Mouse (Mus musculus): ENCODE results near the gene Tnfsf9. TPM values are rescaled to one million over a fixed set of nuclear protein-coding genes. Genes with fewer than 3 reads are reported as not detected.
A peak's percentile ranks its signal among the peaks of the same experiment; 100 is the strongest.

Tnfsf9 gene
- polyA plus RNA-seq, 1 experiment from 2014 or later, result 6.0 TPM

GRCm38 (mm10) chr17:57063031-57063430, 42.1 kb upstream of the Tnfsf9 start:
- H3K27ac ChIP-seq (ENCODE audit: low read length), result peak overlapping the region; percentile 92; the same call in 1 of the 2 replicates
- 8% methylated on average over 8 of the region's 8 CpGs for WGBS

GRCm38 (mm10) chr17:57066908-57067307, 38.2 kb upstream of the Tnfsf9 start:
- no peak for ATAC-seq
- H3K27ac ChIP-seq (ENCODE audit: low read length), result no peak overlapping the region
- no peak overlapping the region for H3K4me2 ChIP-seq (ENCODE audit: low read depth, low read length)
- H3K4me1 ChIP-seq (ENCODE audit: control insufficient read depth, insufficient read depth, low read length), result 0 out of 2 replicates have a peak, but pooled peaks cover 11% of the 10 kb centered on the region
- H3K9me3 ChIP-seq (ENCODE audit: control insufficient read depth, low read length), result no peaks in the 10 kb centered on the region
- peaks cover 12% of the 10 kb centered on the region for H3K27me3 ChIP-seq (replicated peaks; ENCODE audit: control insufficient read depth, insufficient read depth, low read length)
- 62% methylated on average over 5 of the region's 5 CpGs for WGBS
- H3K4me3 ChIP-seq (ENCODE audit: low read length), result no peak overlapping the region
- H3K36me3 ChIP-seq (ENCODE audit: control insufficient read depth, insufficient read depth, low read length), result peaks cover 4% of the 10 kb centered on the region; the same call in 1 of the 2 replicates
- no peak overlapping the region for H3K9ac ChIP-seq (ENCODE audit: low read depth, low read length)

More at GRCm38 (mm10) chr17:57063031-57063430, 42.1 kb upstream of the Tnfsf9 start:
- no peak for ATAC-seq
- Histone ChIP-seq H3K36me3 (ENCODE audit: control insufficient read depth, insufficient read depth, low read length) (peaks cover 4% of the 10 kb centered on the region; the same call in 1 of the 2 replicates), H3K4me3 (ENCODE audit: low read length) (peak overlapping the region; percentile 60), H3K4me1 (ENCODE audit: control insufficient read depth, insufficient read depth, low read length) (peaks cover 23% of the 10 kb centered on the region), H3K9me3 (ENCODE audit: control insufficient read depth, low read length) (no peaks in the 10 kb centered on the region), H3K27me3 (replicated peaks; ENCODE audit: control insufficient read depth, insufficient read depth, low read length) (peaks cover 19% of the 10 kb centered on the region), H3K4me2 (ENCODE audit: low read depth, low read length) (peak overlapping the region; percentile 94), H3K9ac (ENCODE audit: low read depth, low read length) (peak overlapping the region; percentile 71)

GRCm38 (mm10) chr17:57070272-57070671, 34.9 kb upstream of the Tnfsf9 start:
- Histone ChIP-seq H3K4me3 (ENCODE audit: low read length) (0 out of 2 replicates have a peak overlapping the region, but pooled peaks have one; percentile 1), H3K9ac (ENCODE audit: low read depth, low read length) (no peak overlapping the region)

GRCm38 (mm10) chr17:57070699-57071098, 34.4 kb upstream of the Tnfsf9 start:
- 0 out of 2 replicates have a peak, but pooled peaks cover 7% of the 10 kb centered on the region for H3K4me1 ChIP-seq (ENCODE audit: control insufficient read depth, insufficient read depth, low read length)
- H3K4me2 ChIP-seq (ENCODE audit: low read depth, low read length), result peak overlapping the region; percentile 33
- no peak overlapping the region for H3K27ac ChIP-seq (ENCODE audit: low read length)
- no peaks in the 10 kb centered on the region for H3K9me3 ChIP-seq (ENCODE audit: control insufficient read depth, low read length)
- no peak overlapping the region for H3K9ac ChIP-seq (ENCODE audit: low read depth, low read length)
- 2% methylated on average over 10 of the region's 11 CpGs for WGBS
- H3K36me3 ChIP-seq (ENCODE audit: control insufficient read depth, insufficient read depth, low read length), result no peaks in the 10 kb centered on the region
- no peaks in the 10 kb centered on the region for H3K27me3 ChIP-seq (replicated peaks; ENCODE audit: control insufficient read depth, insufficient read depth, low read length)
- 0 out of 2 replicates have a peak overlapping the region, but pooled peaks have one; percentile 1 for H3K4me3 ChIP-seq (ENCODE audit: low read length)
- peak; percentile 79 for ATAC-seq

More at GRCm38 (mm10) chr17:57070272-57070671, 34.9 kb upstream of the Tnfsf9 start:
- Histone ChIP-seq H3K27ac (ENCODE audit: low read length) (no peak overlapping the region), H3K36me3 (ENCODE audit: control insufficient read depth, insufficient read depth, low read length) (no peaks in the 10 kb centered on the region), H3K4me1 (ENCODE audit: control insufficient read depth, insufficient read depth, low read length) (0 out of 2 replicates have a peak, but pooled peaks cover 7% of the 10 kb centered on the region), H3K27me3 (replicated peaks; ENCODE audit: control insufficient read depth, insufficient read depth, low read length) (no peaks in the 10 kb centered on the region), H3K9me3 (ENCODE audit: control insufficient read depth, low read length) (no peaks in the 10 kb centered on the region), H3K4me2 (ENCODE audit: low read depth, low read length) (peak overlapping the region; percentile 33)
- 14% methylated on average over 9 of the region's 9 CpGs for WGBS
- ATAC-seq, result peak; percentile 40

- H3K4me3 ChIP-seq (ENCODE audit: low read length), result no peak overlapping the region
- no peaks in the 10 kb centered on the region; the same call in 1 of the 2 replicates for H3K36me3 ChIP-seq (ENCODE audit: control insufficient read depth, insufficient read depth, low read length)
- WGBS, result 42% methylated on average over 3 of the region's 3 CpGs
- no peaks in the 10 kb centered on the region for H3K9me3 ChIP-seq (ENCODE audit: control insufficient read depth, low read length)
- 0 out of 2 replicates have a peak, but pooled peaks cover 6% of the 10 kb centered on the region for H3K4me1 ChIP-seq (ENCODE audit: control insufficient read depth, insufficient read depth, low read length)
- no peak overlapping the region for H3K27ac ChIP-seq (ENCODE audit: low read length)
- peak; percentile 37; the same call in 1 of the 2 replicates for ATAC-seq
- no peak overlapping the region for H3K9ac ChIP-seq (ENCODE audit: low read depth, low read length)
- H3K4me2 ChIP-seq (ENCODE audit: low read depth, low read length), result no peak overlapping the region
- no peaks in the 10 kb centered on the region for H3K27me3 ChIP-seq (replicated peaks; ENCODE audit: control insufficient read depth, insufficient read depth, low read length)
Measured at GRCm38 (mm10) chr17:57076916-57077315, 28.2 kb upstream of the Tnfsf9 start.

- 0 out of 2 replicates have a peak, but pooled peaks cover 6% of the 10 kb centered on the region for H3K4me1 ChIP-seq (ENCODE audit: control insufficient read depth, insufficient read depth, low read length)
- 0 out of 2 replicates have a peak within 1 kb of the TSS, but pooled peaks have one; percentile 5 for H3K27ac ChIP-seq (ENCODE audit: low read length)
- WGBS, result 43% methylated on average over 6 of the region's 6 CpGs
- H3K9ac ChIP-seq (ENCODE audit: low read depth, low read length), result peak within 1 kb of the TSS; percentile 38
- peak; percentile 14; the same call in 1 of the 2 replicates for ATAC-seq
- no peaks in the 10 kb centered on the region for H3K9me3 ChIP-seq (ENCODE audit: control insufficient read depth, low read length)
- no peak within 1 kb of the TSS for H3K4me3 ChIP-seq (ENCODE audit: low read length)
- no peaks in the 10 kb centered on the region; the same call in 1 of the 2 replicates for H3K36me3 ChIP-seq (ENCODE audit: control insufficient read depth, insufficient read depth, low read length)
- H3K4me2 ChIP-seq (ENCODE audit: low read depth, low read length), result no peak within 1 kb of the TSS
- H3K27me3 ChIP-seq (replicated peaks; ENCODE audit: control insufficient read depth, insufficient read depth, low read length), result no peaks in the 10 kb centered on the region
Measured at GRCm38 (mm10) chr17:57078336-57078735, 26.8 kb upstream of the Tnfsf9 start, which contains the start of gene Dennd1c. Gene Dennd1c, minus strand, starts transcription at chr17:57078514.

- Histone ChIP-seq H3K4me3 (ENCODE audit: low read length) (no peak overlapping the region), H3K4me2 (ENCODE audit: low read depth, low read length) (no peak overlapping the region), H3K9ac (ENCODE audit: low read depth, low read length) (no peak overlapping the region), H3K27ac (ENCODE audit: low read length) (no peak overlapping the region), H3K9me3 (ENCODE audit: control insufficient read depth, low read length) (no peaks in the 10 kb centered on the region), H3K36me3 (ENCODE audit: control insufficient read depth, insufficient read depth, low read length) (no peaks in the 10 kb centered on the region; the same call in 1 of the 2 replicates), H3K27me3 (replicated peaks; ENCODE audit: control insufficient read depth, insufficient read depth, low read length) (no peaks in the 10 kb centered on the region), H3K4me1 (ENCODE audit: control insufficient read depth, insufficient read depth, low read length) (0 out of 2 replicates have a peak, but pooled peaks cover 6% of the 10 kb centered on the region)
- ATAC-seq, result peak; percentile 23; the same call in 1 of the 2 replicates
- WGBS, result 54% methylated on average over 3 of the region's 3 CpGs
Measured at GRCm38 (mm10) chr17:57079919-57080318, 25.2 kb upstream of the Tnfsf9 start.

GRCm38 (mm10) chr17:57081234-57081842, 23.8 kb upstream of the Tnfsf9 start:
- Histone ChIP-seq H3K9ac (ENCODE audit: low read depth, low read length) (no peak overlapping the region), H3K27me3 (replicated peaks; ENCODE audit: control insufficient read depth, insufficient read depth, low read length) (no peaks in the 10 kb centered on the region), H3K27ac (ENCODE audit: low read length) (no peak overlapping the region), H3K4me2 (ENCODE audit: low read depth, low read length) (no peak overlapping the region), H3K36me3 (ENCODE audit: control insufficient read depth, insufficient read depth, low read length) (no peaks in the 10 kb centered on the region; the same call in 1 of the 2 replicates), H3K4me1 (ENCODE audit: control insufficient read depth, insufficient read depth, low read length) (0 out of 2 replicates have a peak, but pooled peaks cover 6% of the 10 kb centered on the region), H3K9me3 (ENCODE audit: control insufficient read depth, low read length) (no peaks in the 10 kb centered on the region), H3K4me3 (ENCODE audit: low read length) (no peak overlapping the region)
- no peak for ATAC-seq
- WGBS, result 93% methylated on average over 31 of the region's 31 CpGs

GRCm38 (mm10) chr17:57082481-57082880, 22.6 kb upstream of the Tnfsf9 start:
- Histone ChIP-seq H3K9me3 (ENCODE audit: control insufficient read depth, low read length) (no peaks in the 10 kb centered on the region), H3K27me3 (replicated peaks; ENCODE audit: control insufficient read depth, insufficient read depth, low read length) (no peaks in the 10 kb centered on the region), H3K4me1 (ENCODE audit: control insufficient read depth, insufficient read depth, low read length) (peaks cover 11% of the 10 kb centered on the region), H3K36me3 (ENCODE audit: control insufficient read depth, insufficient read depth, low read length) (no peaks in the 10 kb centered on the region; the same call in 1 of the 2 replicates), H3K9ac (ENCODE audit: low read depth, low read length) (no peak overlapping the region), H3K4me3 (ENCODE audit: low read length) (no peak overlapping the region), H3K27ac (ENCODE audit: low read length) (no peak overlapping the region), H3K4me2 (ENCODE audit: low read depth, low read length) (no peak overlapping the region)
- 77% methylated on average over 5 of the region's 5 CpGs for WGBS
- no peak for ATAC-seq
